Mouse (Mus musculus) heart, adult 2 months (tissue): ENCODE measurements around the gene A730049H05Rik. TPM values are rescaled to one million over a fixed set of nuclear protein-coding genes. Genes with fewer than 3 reads are reported as not detected.

Experiments used
- DNase-seq, 2 experiments: peaks; one replicate each; pipeline ENCODE4 v3.0.0; 2021
- H3K27ac ChIP-seq: fragments of 200-600 bp; 2 replicates; pipeline ENCODE4 v1.8.1; 2022
- H3K27me3 ChIP-seq: fragments of 200-500 bp; 2 replicates; pipeline ENCODE4 v1.6.1; 2012; ENCODE audit warnings: mild to moderate bottlenecking, low read length, inconsistent platforms, mixed read lengths; ENCODE audit not compliant: control insufficient read depth, insufficient read depth
- H3K36me3 ChIP-seq: fragments of 200-500 bp; 2 replicates; pipeline ENCODE4 v1.6.1; 2012; ENCODE audit warnings: low read length, inconsistent platforms; ENCODE audit not compliant: control insufficient read depth, insufficient read depth
- H3K4me1 ChIP-seq: fragments of 200-500 bp; 2 replicates; pipeline ENCODE4 v1.6.1; 2011; ENCODE audit warnings: low read length; ENCODE audit not compliant: control insufficient read depth, insufficient read depth
- H3K4me3 ChIP-seq: fragments of 200-600 bp; 2 replicates; pipeline ENCODE4 v1.8.1; 2022
- H3K79me2 ChIP-seq: fragments of 200-500 bp; replicated peaks from 2 replicates; pipeline ENCODE4 v1.6.1; 2012; ENCODE audit warnings: mild to moderate bottlenecking, inconsistent platforms, low read length, moderate library complexity, mixed read lengths; ENCODE audit not compliant: control insufficient read depth, insufficient read depth
- H3K9ac ChIP-seq: fragments of 200-500 bp; 2 replicates; pipeline ENCODE4 v1.6.1; 2012; ENCODE audit warnings: low read depth, mild to moderate bottlenecking, control low read depth, inconsistent platforms, low read length, mixed read lengths
- CTCF ChIP-seq: fragments of 200-600 bp; IDR thresholded peaks from 2 replicates; pipeline ENCODE4 v1.8.1; 2022; ENCODE audit warnings: antibody characterized with exemption, mild to moderate bottlenecking, moderate library complexity
- EP300 ChIP-seq: fragments of 200-500 bp; IDR thresholded peaks from 2 replicates; pipeline ENCODE4 v1.6.1; 2011; ENCODE audit warnings: low read depth, low read length, control low read depth; ENCODE audit not compliant: insufficient read depth
- POLR2A ChIP-seq: fragments of 200-500 bp; IDR thresholded peaks from 2 replicates; pipeline ENCODE4 v1.6.1; 2011; ENCODE audit warnings: mild to moderate bottlenecking, low read depth, low read length, control low read depth; ENCODE audit not compliant: insufficient read depth
- WGBS: fragments of 180-500 bp; shearing (Covaris S2); methylation state at CpG from one replicate; pipeline ENCODE4 v1.1.7; 2018; 5-methylcytosine and 5-hydroxymethylcytosine counted together
- intact Hi-C: fragments of 180-260 bp; cut with DNase I; formaldehyde crosslinking; loops from one replicate; pipeline ENCODE4 v1.15.1; 2025
- polyA plus RNA-seq: library from polyadenylated mRNA; depleted of rRNA; stranded (reverse); fragments of >200 nt; gene quantifications from 2 replicates; pipeline ENCODE4 v1.2.3, GENCODE M21; 2012
- total RNA-seq, 2 experiments: library from RNA; stranded (reverse); gene quantifications; 2 replicates each; pipeline ENCODE4 v1.2.3; 2021

Gene A730049H05Rik
- total and polyA plus RNA-seq, 3 experiments: 0.30 TPM; not detected in 2

DNA sequence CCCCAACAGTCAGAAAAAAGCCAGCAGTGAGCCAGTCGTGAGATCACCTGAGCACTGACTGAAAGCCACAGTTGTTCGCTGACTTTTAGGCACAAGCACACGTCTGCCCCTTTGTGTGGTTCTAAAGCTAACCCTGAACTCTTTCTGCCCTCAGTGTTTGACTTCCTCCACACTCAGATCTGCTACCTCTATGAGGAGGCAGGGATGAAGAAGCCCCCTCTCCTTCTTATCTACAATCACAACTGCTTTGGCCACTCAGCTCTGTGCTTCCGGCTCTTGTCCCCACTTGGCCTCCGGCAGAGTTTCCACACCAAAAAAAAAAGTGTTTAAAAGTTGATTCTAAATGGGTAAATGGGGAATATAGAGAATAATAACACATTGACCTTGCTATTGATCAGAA lies 59.8 kb downstream of the A730049H05Rik start:
- intact Hi-C loops: loop anchor here (2.0 to 5.0 kb wide), 3 partner anchors 29 to 191 kb away; no protein-coding TSS in a partner anchor
- H3K36me3 ChIP-seq: peaks cover 24% of the 10 kb centered on the region
- no peaks in the 10 kb centered on the region for H3K27me3 ChIP-seq
- no peak for DNase-seq
- H3K27ac ChIP-seq: peak overlapping the region; percentile 68; the same call in 1 of the 2 replicates
- H3K79me2 ChIP-seq: no peaks in the 10 kb centered on the region
- 49% methylated on average over 5 of the region's 5 CpGs for WGBS
- no peak overlapping the region for H3K9ac ChIP-seq
- peaks cover 13% of the 10 kb centered on the region for H3K4me1 ChIP-seq
- no peak overlapping the region for H3K4me3 ChIP-seq
- TF ChIP-seq EP300: no peak
- no peak for TF ChIP-seq CTCF
- no peak for TF ChIP-seq POLR2A

- H3K27ac ChIP-seq: no peak overlapping the region
- no peaks in the 10 kb centered on the region for H3K79me2 ChIP-seq
- intact Hi-C loops: loop anchor here (2.0 to 5.0 kb wide), 3 partner anchors 28 to 190 kb away; no protein-coding TSS in a partner anchor
- H3K9ac ChIP-seq: no peak overlapping the region
- TF ChIP-seq CTCF (no peak), EP300 (no peak), POLR2A (no peak)
- no peaks in the 10 kb centered on the region for H3K27me3 ChIP-seq
- peaks cover 13% of the 10 kb centered on the region for H3K4me1 ChIP-seq
- no peak overlapping the region for H3K4me3 ChIP-seq
- DNase-seq: no peak
- peaks cover 24% of the 10 kb centered on the region for H3K36me3 ChIP-seq
- WGBS: 97% methylated on average over 4 of the region's 4 CpGs
These were observed 61.0 kb downstream of the A730049H05Rik start for GRCm38 (mm10) chr6:92877236-92877635.

GRCm38 (mm10) chr6:92878771-92879170 lies 62.5 kb downstream of the A730049H05Rik start:
- intact Hi-C loops: loop anchor here (5.0 kb wide), 2 partner anchors 109 to 189 kb away; no protein-coding TSS in a partner anchor
- Histone ChIP-seq H3K27ac (no peak overlapping the region), H3K9ac (no peak overlapping the region), H3K36me3 (peaks cover 21% of the 10 kb centered on the region), H3K4me3 (no peak overlapping the region), H3K4me1 (peaks cover 13% of the 10 kb centered on the region), H3K79me2 (no peaks in the 10 kb centered on the region), H3K27me3 (no peaks in the 10 kb centered on the region)
- DNase-seq: peak in 1 of 2 experiments; percentile 32
- TF ChIP-seq POLR2A (no peak), CTCF (no peak), EP300 (no peak)
- WGBS: 65% methylated on average over 5 of the region's 5 CpGs

DNA sequence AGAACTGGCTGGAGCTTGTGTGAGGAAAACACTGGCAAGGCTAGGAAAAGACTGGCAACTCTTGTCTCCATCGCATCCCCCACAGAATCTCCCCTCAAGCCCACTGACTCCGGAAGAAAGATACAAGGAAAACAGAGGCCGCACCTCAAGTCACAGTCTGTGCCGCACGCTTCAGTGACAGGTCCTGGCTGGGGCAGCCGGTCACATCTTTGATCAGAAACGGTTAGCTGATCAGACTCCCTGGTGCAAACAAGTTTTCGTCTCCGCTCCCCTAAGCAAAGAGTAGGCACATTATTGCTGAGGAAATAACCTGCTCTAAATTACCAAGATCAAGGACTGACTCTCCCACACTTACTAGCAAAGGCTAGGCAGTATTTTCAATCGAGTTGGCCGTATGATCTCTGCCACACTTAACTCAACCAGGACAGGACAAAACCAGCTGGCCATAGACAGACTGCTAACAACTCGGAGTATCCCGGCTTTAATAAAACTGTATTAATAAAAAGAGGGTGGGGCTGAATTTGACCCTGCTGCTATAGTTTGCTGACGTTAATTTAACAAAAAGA lies 63.5 kb downstream of the A730049H05Rik start:
- H3K27ac ChIP-seq: no peak overlapping the region
- peaks cover 14% of the 10 kb centered on the region for H3K36me3 ChIP-seq
- H3K27me3 ChIP-seq: no peaks in the 10 kb centered on the region
- WGBS: 92% methylated on average over 14 of the region's 14 CpGs
- intact Hi-C loops: loop anchor here (5.0 kb wide), 2 partner anchors 108 to 188 kb away; no protein-coding TSS in a partner anchor
- DNase-seq: no peak
- no peak overlapping the region for H3K9ac ChIP-seq
- no peak for TF ChIP-seq CTCF
- TF ChIP-seq EP300: no peak
- TF ChIP-seq POLR2A: no peak
- peaks cover 10% of the 10 kb centered on the region for H3K4me1 ChIP-seq
- no peaks in the 10 kb centered on the region for H3K79me2 ChIP-seq
- H3K4me3 ChIP-seq: no peak overlapping the region

GRCm38 (mm10) chr6:92882446-92882845 lies 66.2 kb downstream of the A730049H05Rik start:
- Histone ChIP-seq H3K27me3 (no peaks in the 10 kb centered on the region), H3K27ac (no peak overlapping the region), H3K9ac (no peak overlapping the region), H3K79me2 (no peaks in the 10 kb centered on the region), H3K36me3 (peaks cover 8% of the 10 kb centered on the region), H3K4me1 (peaks cover 2% of the 10 kb centered on the region; the same call in 1 of the 2 replicates), H3K4me3 (no peak overlapping the region)
- 64% methylated on average over 5 of the region's 5 CpGs for WGBS
- intact Hi-C loops: no loop called here
- DNase-seq: no peak
- no peak for TF ChIP-seq POLR2A
- TF ChIP-seq CTCF: no peak
- TF ChIP-seq EP300: no peak

DNA sequence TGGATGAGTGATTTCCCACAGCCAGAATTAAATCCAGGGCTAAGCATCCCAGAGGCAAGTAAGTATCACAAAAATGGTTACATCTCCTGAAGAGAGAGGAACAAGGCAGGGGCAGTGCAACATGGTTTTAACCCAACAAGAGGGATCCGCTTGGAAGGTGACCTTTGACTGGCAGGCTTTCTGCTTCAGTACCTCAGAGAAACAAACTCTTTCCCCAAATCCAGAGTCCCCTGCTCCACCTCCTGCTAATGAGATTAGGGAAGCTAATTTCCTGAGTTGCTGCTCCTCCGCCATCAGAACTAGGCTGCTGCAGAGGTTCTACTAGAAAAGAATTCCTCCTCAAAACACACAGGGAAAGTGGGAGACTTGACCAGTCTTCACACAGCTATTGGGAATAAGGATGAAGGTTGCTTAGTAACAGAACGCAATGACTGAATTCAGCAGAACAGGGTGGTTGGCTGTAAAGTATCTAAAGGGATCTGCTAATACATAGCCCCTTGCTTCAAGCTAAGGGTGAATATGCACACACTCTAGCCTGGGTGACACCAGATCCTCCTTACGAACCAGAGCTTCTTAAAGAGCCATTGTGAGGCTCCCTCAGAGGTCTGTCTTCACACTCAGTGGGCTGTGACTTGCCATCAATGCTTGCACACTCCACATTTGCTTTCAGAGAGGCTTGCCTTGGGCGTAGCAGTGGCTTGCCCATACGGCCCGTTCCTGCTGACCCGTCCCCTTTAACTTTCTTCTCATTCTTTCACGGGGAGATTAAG lies 67.0 kb downstream of the A730049H05Rik start:
- peaks cover 2% of the 10 kb centered on the region; the same call in 1 of the 2 replicates for H3K4me1 ChIP-seq
- no peak overlapping the region for H3K4me3 ChIP-seq
- no peaks in the 10 kb centered on the region for H3K79me2 ChIP-seq
- no peaks in the 10 kb centered on the region for H3K27me3 ChIP-seq
- TF ChIP-seq EP300 (no peak), CTCF (no peak), POLR2A (no peak)
- no peak overlapping the region for H3K27ac ChIP-seq
- H3K36me3 ChIP-seq: peaks cover 7% of the 10 kb centered on the region
- no peak for DNase-seq
- WGBS: 74% methylated on average over 9 of the region's 9 CpGs
- intact Hi-C loops: no loop called here
- no peak overlapping the region for H3K9ac ChIP-seq
